Mouse (Mus musculus) lung, postnatal 14 days (tissue): ENCODE results near the gene Gtf2i.

Experiments used
- DNase-seq: peaks from one replicate; pipeline ENCODE4 v3.0.0; 2021

Gene Gtf2i

GRCm38 (mm10) chr5:134237936-134238760, 76.4 kb downstream of the Gtf2i start:
- no peak for DNase-seq

- DNase-seq, result no peak
These were observed 77.1 kb downstream of the Gtf2i start for GRCm38 (mm10) chr5:134237508-134237907.

GRCm38 (mm10) chr5:134236796-134237195, 77.8 kb downstream of the Gtf2i start:
- peak; percentile 49 for DNase-seq

- DNase-seq, result no peak
These were observed 78.3 kb downstream of the Gtf2i start for GRCm38 (mm10) chr5:134236241-134236640.

- peak; percentile 68 for DNase-seq
These were observed 79.4 kb downstream of the Gtf2i start for GRCm38 (mm10) chr5:134235111-134235510.

GRCm38 (mm10) chr5:134234205-134234604, 80.4 kb downstream of the Gtf2i start:
- no peak for DNase-seq

GRCm38 (mm10) chr5:134233244-134233651, 81.3 kb downstream of the Gtf2i start:
- DNase-seq, result no peak

GRCm38 (mm10) chr5:134232568-134232967, 82.0 kb downstream of the Gtf2i start:
- DNase-seq, result peak; percentile 55

- peak; percentile 72 for DNase-seq
These were observed 82.4 kb downstream of the Gtf2i start for GRCm38 (mm10) chr5:134232111-134232510.

- DNase-seq, result peak; percentile 34
These were observed 83.2 kb downstream of the Gtf2i start for GRCm38 (mm10) chr5:134231376-134231775.

- no peak for DNase-seq
These were observed 85.2 kb downstream of the Gtf2i start, which contains the start of gene Ncf1 for GRCm38 (mm10) chr5:134229391-134229790. Ncf1 (minus strand) TSS chr5:134229625.

- peak; percentile 33 for DNase-seq
These were observed 86.3 kb downstream of the Gtf2i start for GRCm38 (mm10) chr5:134228249-134228638.

- peak; percentile 52 for DNase-seq
These were observed 86.8 kb downstream of the Gtf2i start for GRCm38 (mm10) chr5:134227574-134228248.

- no peak for DNase-seq
These were observed 87.6 kb downstream of the Gtf2i start for GRCm38 (mm10) chr5:134226946-134227345.

- no peak for DNase-seq
These were observed 89.3 kb downstream of the Gtf2i start for GRCm38 (mm10) chr5:134225110-134225901.

GRCm38 (mm10) chr5:134221708-134222150, 92.8 kb downstream of the Gtf2i start:
- no peak for DNase-seq

GRCm38 (mm10) chr5:134221278-134221677, 93.3 kb downstream of the Gtf2i start:
- DNase-seq, result no peak

- no peak for DNase-seq
These were observed 96.7 kb downstream of the Gtf2i start for GRCm38 (mm10) chr5:134217900-134218299.

GRCm38 (mm10) chr5:134214021-134214806, 100.3 kb downstream of the Gtf2i start:
- DNase-seq, result peak; percentile 39

- DNase-seq, result peak; percentile 68
These were observed 104.5 kb downstream of the Gtf2i start for GRCm38 (mm10) chr5:134209931-134210554.

- DNase-seq, result no peak
These were observed 107.8 kb downstream of the Gtf2i start for GRCm38 (mm10) chr5:134206721-134207120.

- no peak for DNase-seq
These were observed 120.9 kb downstream of the Gtf2i start for GRCm38 (mm10) chr5:134193664-134194063.
